Mouse (Mus musculus) CH12.LX (cell line): ENCODE data around the gene Gcnt3.

Experiments
- CHD2 ChIP-seq: IDR thresholded peaks from 2 replicates; pipeline ENCODE4 v1.6.1; 2011; ENCODE audit warnings: low read length, improper control_type of control experiment
- CTCF ChIP-seq, 2 experiments: IDR thresholded peaks in 1 of 2; conservative IDR thresholded peaks in 1 of 2; 2 replicates each; pipeline ENCODE4 v1.5.1; 2011 to 2012; ENCODE audit warnings: low read depth in 2 of 2, low read length in 2 of 2, improper control_type of control experiment in 1 of 2, inconsistent platforms in 1 of 2, mild to moderate bottlenecking in 1 of 2, moderate library complexity in 1 of 2
- E2F4 ChIP-seq: IDR thresholded peaks from 2 replicates; pipeline ENCODE4 v1.6.1; 2011; ENCODE audit warnings: low read depth, low read length, improper control_type of control experiment; ENCODE audit not compliant: insufficient replicate concordance
- NRF1 ChIP-seq: IDR thresholded peaks from 2 replicates; pipeline ENCODE4 v1.6.1; 2014; ENCODE audit warnings: low read depth, mild to moderate bottlenecking, inconsistent platforms, low read length, improper control_type of control experiment, moderate library complexity
- SIN3A ChIP-seq: IDR thresholded peaks from 2 replicates; pipeline ENCODE4 v1.6.1; 2012; ENCODE audit warnings: low read length, improper control_type of control experiment, inconsistent platforms
- TCF12 ChIP-seq: IDR thresholded peaks from 2 replicates; pipeline ENCODE4 v1.6.1; 2014; ENCODE audit warnings: low read depth, mild to moderate bottlenecking, inconsistent platforms, low read length, improper control_type of control experiment

- TF ChIP-seq E2F4, result no peak
- no peak for TF ChIP-seq CTCF (conservative IDR thresholded peaks at IDR 0.05 in 1 of 2, IDR thresholded peaks at IDR 0.05 in 1 of 2; ENCODE audit: low read depth in 2 of 2, low read length in 2 of 2)
- TF ChIP-seq CHD2, result no peak
- TF ChIP-seq TCF12, result no peak
- no peak for TF ChIP-seq NRF1
- TF ChIP-seq SIN3A, result no peak
Measured at GRCm38 (mm10) chr9:70069961-70070435, 32.1 kb upstream of the Gcnt3 start.
